Mouse (Mus musculus): Measurements from ENCODE around the gene Kcnk10.

DNA sequence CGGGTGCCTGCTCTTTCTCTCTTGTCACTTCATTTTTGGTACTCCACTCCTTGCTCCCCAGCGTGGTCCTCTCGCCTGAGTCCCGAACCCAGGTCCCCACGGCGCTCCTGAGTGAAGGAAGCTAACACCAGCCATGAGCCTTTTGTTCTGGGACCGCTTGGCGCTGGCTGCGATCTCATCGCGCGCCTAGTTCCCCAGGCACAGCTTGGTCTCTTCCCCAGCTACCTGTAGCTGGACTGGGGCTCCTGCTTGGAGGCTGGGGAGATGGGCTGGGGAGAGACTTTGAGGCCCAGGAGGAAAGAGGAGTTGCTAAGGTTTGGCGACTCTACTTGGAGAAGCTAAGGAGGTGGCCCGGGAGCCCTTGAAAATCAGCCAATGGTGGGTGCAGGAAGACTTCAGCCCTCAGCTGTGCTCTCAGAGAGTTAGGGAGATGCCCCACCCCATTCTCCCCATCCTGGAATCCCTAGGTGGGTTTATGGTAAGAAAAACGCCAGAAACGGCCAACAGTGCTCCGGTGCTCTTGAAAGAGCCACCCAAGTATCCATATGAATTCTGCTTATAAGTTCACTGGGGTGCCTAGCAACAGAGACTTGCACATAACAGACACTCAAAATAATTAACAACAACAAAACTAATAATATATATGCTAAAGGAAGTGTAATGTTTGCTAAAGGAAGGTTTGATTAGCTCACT is 2.8 kb downstream of the Kcnk10 start:
- TF ChIP-seq POLR2A (IDR thresholded peaks at IDR 0.05; ENCODE audit: extremely low read depth, insufficient read depth, low read length), result no peak
- no peak for TF ChIP-seq CTCF (IDR thresholded peaks at IDR 0.05; ENCODE audit: extremely low read depth, insufficient read depth, low read length)

Measured in cortical plate, adult 2 months (tissue).